Mouse (Mus musculus): ENCODE data around the gene Gm6309. TPM values are rescaled to one million over a fixed set of nuclear protein-coding genes. Genes with fewer than 3 reads are reported as not detected.
"Not testable (repeated sequence)": the region's sequence is repeated elsewhere in the genome, so short reads cannot be mapped to it uniquely, and the experiment has no call there.

The Gm6309 gene
- polyA plus RNA-seq (2012; rRNA removed): not detected in 2 replicates

- not testable (repeated sequence) for H3K27me3 ChIP-seq (ENCODE audit: control insufficient read depth, insufficient read depth, low read length); DNase-seq; H3K4me3 ChIP-seq (ENCODE audit: control insufficient read depth, insufficient read depth, low read length); H3K27ac ChIP-seq (ENCODE audit: control insufficient read depth, insufficient read depth, low read length); H3K36me3 ChIP-seq (ENCODE audit: control insufficient read depth, insufficient read depth, low read length); H3K4me1 ChIP-seq (replicated peaks; ENCODE audit: control insufficient read depth, insufficient read depth, low read length)
- WGBS: 87% methylated on average over 2 of the region's 2 CpGs
These were observed at the start of gene Gm6309 for GRCm38 (mm10) chr5:146170621-146171020. Gene Gm6309, minus strand, starts transcription at chr5:146170721.

GRCm38 (mm10) chr5:146205537-146205936, 35.0 kb upstream of the Gm6309 start:
- WGBS: 93% methylated on average over 5 of the region's 5 CpGs
- peaks cover 63% of the 10 kb centered on the region for H3K36me3 ChIP-seq (ENCODE audit: control insufficient read depth, insufficient read depth, low read length)
- no peak for DNase-seq
- H3K27ac ChIP-seq (ENCODE audit: control insufficient read depth, insufficient read depth, low read length): no peak overlapping the region
- H3K27me3 ChIP-seq (ENCODE audit: control insufficient read depth, insufficient read depth, low read length): no peaks in the 10 kb centered on the region
- TF ChIP-seq POLR2A (IDR thresholded peaks at IDR 0.05; ENCODE audit: control insufficient read depth, extremely low read depth, insufficient read depth, low read length, poor library complexity): no peak
- TF ChIP-seq CTCF (IDR thresholded peaks at IDR 0.05; ENCODE audit: borderline replicate concordance, control insufficient read depth, extremely low read depth, insufficient read depth, low read length, poor library complexity): no peak
- H3K4me3 ChIP-seq (ENCODE audit: control insufficient read depth, insufficient read depth, low read length): no peak overlapping the region
- no peaks in the 10 kb centered on the region for H3K4me1 ChIP-seq (replicated peaks; ENCODE audit: control insufficient read depth, insufficient read depth, low read length)

GRCm38 (mm10) chr5:146203921-146204320, 33.4 kb upstream of the Gm6309 start:
- no peaks in the 10 kb centered on the region for H3K27me3 ChIP-seq (ENCODE audit: control insufficient read depth, insufficient read depth, low read length)
- no peaks in the 10 kb centered on the region for H3K4me1 ChIP-seq (replicated peaks; ENCODE audit: control insufficient read depth, insufficient read depth, low read length)
- WGBS: 56% methylated on average over 2 of the region's 2 CpGs
- H3K4me3 ChIP-seq (ENCODE audit: control insufficient read depth, insufficient read depth, low read length): no peak overlapping the region
- H3K27ac ChIP-seq (ENCODE audit: control insufficient read depth, insufficient read depth, low read length): no peak overlapping the region
- TF ChIP-seq POLR2A (IDR thresholded peaks at IDR 0.05; ENCODE audit: control insufficient read depth, extremely low read depth, insufficient read depth, low read length, poor library complexity) (no peak), CTCF (IDR thresholded peaks at IDR 0.05; ENCODE audit: borderline replicate concordance, control insufficient read depth, extremely low read depth, insufficient read depth, low read length, poor library complexity) (no peak)
- no peak for DNase-seq
- H3K36me3 ChIP-seq (ENCODE audit: control insufficient read depth, insufficient read depth, low read length): peaks cover 47% of the 10 kb centered on the region

GRCm38 (mm10) chr5:146200580-146200979, 30.1 kb upstream of the Gm6309 start:
- no peaks in the 10 kb centered on the region for H3K27me3 ChIP-seq (ENCODE audit: control insufficient read depth, insufficient read depth, low read length)
- TF ChIP-seq CTCF (IDR thresholded peaks at IDR 0.05; ENCODE audit: borderline replicate concordance, control insufficient read depth, extremely low read depth, insufficient read depth, low read length, poor library complexity): no peak
- no peak for TF ChIP-seq POLR2A (IDR thresholded peaks at IDR 0.05; ENCODE audit: control insufficient read depth, extremely low read depth, insufficient read depth, low read length, poor library complexity)
- no peak overlapping the region for H3K4me3 ChIP-seq (ENCODE audit: control insufficient read depth, insufficient read depth, low read length)
- no peak for DNase-seq
- peaks cover 15% of the 10 kb centered on the region for H3K36me3 ChIP-seq (ENCODE audit: control insufficient read depth, insufficient read depth, low read length)
- H3K27ac ChIP-seq (ENCODE audit: control insufficient read depth, insufficient read depth, low read length): no peak overlapping the region
- WGBS: 97% methylated on average over 6 of the region's 6 CpGs
- H3K4me1 ChIP-seq (replicated peaks; ENCODE audit: control insufficient read depth, insufficient read depth, low read length): no peaks in the 10 kb centered on the region

- no peak overlapping the region for H3K27ac ChIP-seq (ENCODE audit: control insufficient read depth, insufficient read depth, low read length)
- no peaks in the 10 kb centered on the region for H3K4me1 ChIP-seq (replicated peaks; ENCODE audit: control insufficient read depth, insufficient read depth, low read length)
- H3K4me3 ChIP-seq (ENCODE audit: control insufficient read depth, insufficient read depth, low read length): no peak overlapping the region
- no peaks in the 10 kb centered on the region for H3K27me3 ChIP-seq (ENCODE audit: control insufficient read depth, insufficient read depth, low read length)
- no peak for TF ChIP-seq POLR2A (IDR thresholded peaks at IDR 0.05; ENCODE audit: control insufficient read depth, extremely low read depth, insufficient read depth, low read length, poor library complexity)
- TF ChIP-seq CTCF (IDR thresholded peaks at IDR 0.05; ENCODE audit: borderline replicate concordance, control insufficient read depth, extremely low read depth, insufficient read depth, low read length, poor library complexity): no peak
- WGBS: 59% methylated on average over 2 of the region's 2 CpGs
- DNase-seq: no peak
- 0 out of 2 replicates have a peak, but pooled peaks cover 7% of the 10 kb centered on the region for H3K36me3 ChIP-seq (ENCODE audit: control insufficient read depth, insufficient read depth, low read length)
These were observed 29.0 kb upstream of the Gm6309 start for GRCm38 (mm10) chr5:146199540-146199939.

- H3K27ac ChIP-seq (ENCODE audit: control insufficient read depth, insufficient read depth, low read length): no peak overlapping the region
- no peaks in the 10 kb centered on the region for H3K4me1 ChIP-seq (replicated peaks; ENCODE audit: control insufficient read depth, insufficient read depth, low read length)
- no peak for DNase-seq
- no peaks in the 10 kb centered on the region for H3K27me3 ChIP-seq (ENCODE audit: control insufficient read depth, insufficient read depth, low read length)
- H3K36me3 ChIP-seq (ENCODE audit: control insufficient read depth, insufficient read depth, low read length): 0 out of 2 replicates have a peak, but pooled peaks cover 3% of the 10 kb centered on the region
- H3K4me3 ChIP-seq (ENCODE audit: control insufficient read depth, insufficient read depth, low read length): no peak overlapping the region
- TF ChIP-seq CTCF (IDR thresholded peaks at IDR 0.05; ENCODE audit: borderline replicate concordance, control insufficient read depth, extremely low read depth, insufficient read depth, low read length, poor library complexity) (no peak), POLR2A (IDR thresholded peaks at IDR 0.05; ENCODE audit: control insufficient read depth, extremely low read depth, insufficient read depth, low read length, poor library complexity) (no peak)
These were observed 28.6 kb upstream of the Gm6309 start for GRCm38 (mm10) chr5:146199073-146199472.

GRCm38 (mm10) chr5:146193360-146193759, 22.8 kb upstream of the Gm6309 start:
- 89% methylated on average over 8 of the region's 8 CpGs for WGBS
- no peak for DNase-seq
- Histone ChIP-seq H3K27me3 (ENCODE audit: control insufficient read depth, insufficient read depth, low read length) (no peaks in the 10 kb centered on the region), H3K27ac (ENCODE audit: control insufficient read depth, insufficient read depth, low read length) (no peak overlapping the region), H3K36me3 (ENCODE audit: control insufficient read depth, insufficient read depth, low read length) (no peaks in the 10 kb centered on the region), H3K4me1 (replicated peaks; ENCODE audit: control insufficient read depth, insufficient read depth, low read length) (no peaks in the 10 kb centered on the region), H3K4me3 (ENCODE audit: control insufficient read depth, insufficient read depth, low read length) (no peak overlapping the region)
- no peak for TF ChIP-seq POLR2A (IDR thresholded peaks at IDR 0.05; ENCODE audit: control insufficient read depth, extremely low read depth, insufficient read depth, low read length, poor library complexity)
- TF ChIP-seq CTCF (IDR thresholded peaks at IDR 0.05; ENCODE audit: borderline replicate concordance, control insufficient read depth, extremely low read depth, insufficient read depth, low read length, poor library complexity): no peak

Data from thymus, adult 2 months (tissue).